Mouse (Mus musculus): Measurements from ENCODE around the gene Adgrg3.

DNA sequence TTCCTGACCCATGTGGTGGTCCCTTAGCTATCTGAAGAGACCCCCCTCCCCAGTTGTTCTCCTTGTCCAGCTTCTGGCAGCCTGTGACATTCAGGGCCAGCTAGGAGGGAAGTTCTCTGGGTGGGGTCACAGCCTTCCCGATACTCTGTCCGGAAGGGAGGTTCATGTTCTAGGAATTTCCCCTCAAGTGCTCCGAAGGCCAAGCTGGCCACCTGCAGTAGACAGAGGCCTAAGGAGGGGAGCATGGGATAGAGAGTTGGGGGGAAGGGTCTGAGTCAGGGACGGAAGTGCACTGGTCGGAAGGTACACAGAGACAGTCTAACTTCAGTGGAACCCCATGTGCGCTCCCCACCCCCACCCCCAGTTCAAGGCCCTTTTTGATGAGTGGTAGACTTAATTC lies 17.5 kb upstream of the Adgrg3 start:
- TF ChIP-seq CTCF (IDR thresholded peaks at IDR 0.05; ENCODE audit: control insufficient read depth, insufficient read depth, insufficient read length) (no peak), MYOD1 (IDR thresholded peaks at IDR 0.05; ENCODE audit: control insufficient read depth, insufficient read length, low read depth) (no peak), MAX (IDR thresholded peaks at IDR 0.05) (no peak), MYOG (IDR thresholded peaks at IDR 0.05; ENCODE audit: control insufficient read depth, extremely low read depth, insufficient read length) (no peak), USF1 (IDR thresholded peaks at IDR 0.05; ENCODE audit: low read depth) (no peak)
